Mouse (Mus musculus) cortical plate, adult 2 months (tissue): ENCODE data around the gene Snx11.

Experiments used
- CTCF ChIP-seq: fragments of 200-500 bp; IDR thresholded peaks from 2 replicates; pipeline ENCODE4 v1.5.1; 2011; ENCODE audit warnings: mild to moderate bottlenecking, control low read depth, low read length; ENCODE audit not compliant: insufficient read depth; ENCODE audit errors: extremely low read depth
- POLR2A ChIP-seq: fragments of 200-500 bp; IDR thresholded peaks from 2 replicates; pipeline ENCODE4 v1.6.1; 2011; ENCODE audit warnings: mild to moderate bottlenecking, low read length, control low read depth; ENCODE audit not compliant: insufficient read depth; ENCODE audit errors: extremely low read depth

DNA sequence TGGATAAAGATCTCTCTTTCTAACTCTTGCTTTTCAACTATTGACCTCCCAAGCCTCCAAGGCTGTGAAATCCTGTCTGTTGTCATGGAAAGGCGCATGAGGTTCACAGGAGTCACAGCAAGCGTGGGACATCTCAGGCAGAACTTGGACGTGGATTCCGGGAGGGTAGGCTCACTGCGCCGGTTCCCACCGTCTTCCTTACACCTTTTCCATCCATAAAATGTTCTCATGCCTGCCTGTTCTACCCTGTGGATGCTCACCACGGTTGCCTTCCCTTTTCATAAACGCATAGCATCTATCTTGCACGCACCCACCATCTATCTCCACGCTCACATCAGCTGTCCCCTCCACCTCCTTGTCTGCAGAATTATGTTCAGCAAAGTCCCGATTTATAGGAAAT is 36.6 kb downstream of the Snx11 start:
- TF ChIP-seq CTCF: no peak
- no peak for TF ChIP-seq POLR2A
